Mouse (Mus musculus): ENCODE data around the gene Gm28845. TPM values are rescaled to one million over a fixed set of nuclear protein-coding genes. Genes with fewer than 3 reads are reported as not detected.
"Not testable (repeated sequence)": the region's sequence is repeated elsewhere in the genome, so short reads cannot be mapped to it uniquely, and the experiment has no call there.

Gene Gm28845
- total RNA-seq, 2 experiments from 2014 or later, result not detected

GRCm38 (mm10) chr1:65109756-65110435 is 9.5 kb downstream of the Gm28845 start:
- intact Hi-C loops (cut with DNase I; ENCODE audit: low total_unique reads), result loop anchor here (5.0 to 10.0 kb wide), 2 partner anchors 55 to 72 kb away; no protein-coding TSS in a partner anchor

GRCm38 (mm10) chr1:65109196-65109595 is 10.2 kb downstream of the Gm28845 start:
- intact Hi-C loops (cut with DNase I; ENCODE audit: low total_unique reads), result loop anchor here (5.0 kb wide), 1 partner anchor 73 kb away; no protein-coding TSS in a partner anchor
- no peak for DNase-seq

More at GRCm38 (mm10) chr1:65109756-65110435, 9.5 kb downstream of the Gm28845 start:
- no peak for DNase-seq

GRCm38 (mm10) chr1:65107654-65108279 is 11.6 kb downstream of the Gm28845 start:
- intact Hi-C loops (cut with DNase I; ENCODE audit: low total_unique reads), result loop anchor here (5.0 kb wide), 1 partner anchor 75 kb away; no protein-coding TSS in a partner anchor

GRCm38 (mm10) chr1:65103273-65103672 is 16.1 kb downstream of the Gm28845 start, which contains the start of gene Cryga:
Cryga (minus strand) TSS chr1:65103373.
- DNase-seq, result no peak
- intact Hi-C loops (cut with DNase I; ENCODE audit: low total_unique reads), result no loop called here

More at GRCm38 (mm10) chr1:65107654-65108279, 11.6 kb downstream of the Gm28845 start:
- DNase-seq, result no peak

- intact Hi-C loops (cut with DNase I; ENCODE audit: low total_unique reads), result no loop called here
- DNase-seq, result no peak
Measured at GRCm38 (mm10) chr1:65096953-65097352, 22.4 kb downstream of the Gm28845 start.

- intact Hi-C loops (cut with DNase I; ENCODE audit: low total_unique reads), result no loop called here
- no peak for DNase-seq
Measured at GRCm38 (mm10) chr1:65091566-65091965, 27.8 kb downstream of the Gm28845 start.

- DNase-seq, result no peak
- intact Hi-C loops (cut with DNase I; ENCODE audit: low total_unique reads), result no loop called here
Measured at GRCm38 (mm10) chr1:65090370-65090769, 29.0 kb downstream of the Gm28845 start.

GRCm38 (mm10) chr1:65088567-65089356 is 30.6 kb downstream of the Gm28845 start:
- DNase-seq, result no peak
- intact Hi-C loops (cut with DNase I; ENCODE audit: low total_unique reads), result no loop called here

GRCm38 (mm10) chr1:65082188-65082587 is 37.2 kb downstream of the Gm28845 start, which contains the start of gene Crygb:
Crygb (minus strand) TSS chr1:65082288.
- intact Hi-C loops (cut with DNase I; ENCODE audit: low total_unique reads), result no loop called here
- DNase-seq, result no peak

- intact Hi-C loops (cut with DNase I; ENCODE audit: low total_unique reads), result no loop called here
- DNase-seq, result no peak
Measured at GRCm38 (mm10) chr1:65075607-65076006, 43.8 kb downstream of the Gm28845 start.

GRCm38 (mm10) chr1:65073589-65073988 is 45.8 kb downstream of the Gm28845 start, which contains the start of gene Crygc:
Crygc (minus strand) TSS chr1:65073689.
- intact Hi-C loops (cut with DNase I; ENCODE audit: low total_unique reads), result no loop called here
- DNase-seq, result no peak

- intact Hi-C loops (cut with DNase I; ENCODE audit: low total_unique reads), result no loop called here
- DNase-seq, result no peak
Measured at GRCm38 (mm10) chr1:65067842-65068241, 51.5 kb downstream of the Gm28845 start.

- no peak for DNase-seq
- intact Hi-C loops (cut with DNase I; ENCODE audit: low total_unique reads), result no loop called here
Measured at GRCm38 (mm10) chr1:65064201-65064600, 55.2 kb downstream of the Gm28845 start.

GRCm38 (mm10) chr1:65063352-65063751 is 56.0 kb downstream of the Gm28845 start, which contains the start of gene Crygd:
Crygd (minus strand) TSS chr1:65063452.
- intact Hi-C loops (cut with DNase I; ENCODE audit: low total_unique reads), result no loop called here
- no peak for DNase-seq

- DNase-seq, result no peak
- intact Hi-C loops (cut with DNase I; ENCODE audit: low total_unique reads), result no loop called here
Measured at GRCm38 (mm10) chr1:65052140-65052539, 67.2 kb downstream of the Gm28845 start.

GRCm38 (mm10) chr1:65051696-65052095 is 67.7 kb downstream of the Gm28845 start:
- no peak for DNase-seq
- intact Hi-C loops (cut with DNase I; ENCODE audit: low total_unique reads), result no loop called here

GRCm38 (mm10) chr1:65050952-65051351 is 68.4 kb downstream of the Gm28845 start, which contains the start of gene Cryge:
Cryge (minus strand) TSS chr1:65051149.
- DNase-seq; intact Hi-C loops (cut with DNase I; ENCODE audit: low total_unique reads): not testable (repeated sequence)

All from gastrocnemius, postnatal 14 days (tissue).